Mouse (Mus musculus): Measurements from ENCODE around the gene Ngef.

GRCm38 (mm10) chr1:87541614-87542013 is 32.1 kb downstream of the Ngef start:
- no peak for TF ChIP-seq POLR2A (IDR thresholded peaks at IDR 0.05; ENCODE audit: insufficient read depth, low read depth, low read length)
- TF ChIP-seq CTCF (IDR thresholded peaks at IDR 0.05; ENCODE audit: insufficient read depth, low read depth, low read length), result no peak
